Mouse (Mus musculus) hindbrain, embryonic 11.5 days (tissue): ENCODE data around the gene Cyp26a1. TPM values are rescaled to one million over a fixed set of nuclear protein-coding genes. Genes with fewer than 3 reads are reported as not detected.

Experiments
- ATAC-seq: fragments of 200-750 bp; cut with Nextera tagmentation; 2 replicates; pipeline ENCODE4 v1.8.0; 2017; ENCODE audit warnings: mild to moderate bottlenecking, moderate TSS enrichment, moderate library complexity; ENCODE audit not compliant: low FRiP score
- DNase-seq: peaks from one replicate; pipeline ENCODE4 v3.0.0-alpha.2; 2015; ENCODE audit warnings: low spot score
- H3K27ac ChIP-seq: fragments of 300-500 bp; sonication (generic); 2 replicates; pipeline ENCODE4 v1.5.1; 2014; ENCODE audit warnings: mild to moderate bottlenecking, low read depth, low read length
- H3K27me3 ChIP-seq: fragments of 300-500 bp; sonication (generic); 2 replicates; pipeline ENCODE4 v1.6.1; 2014; ENCODE audit warnings: mild to moderate bottlenecking, low read length, moderate library complexity, mixed read lengths; ENCODE audit not compliant: control insufficient read depth, insufficient read depth
- H3K36me3 ChIP-seq: fragments of 300-500 bp; sonication (generic); 2 replicates; pipeline ENCODE4 v1.6.1; 2014; ENCODE audit warnings: mild to moderate bottlenecking, low read length, moderate library complexity, mixed read lengths; ENCODE audit not compliant: control insufficient read depth, insufficient read depth
- H3K4me1 ChIP-seq: fragments of 300-500 bp; sonication (generic); replicated peaks from 2 replicates; pipeline ENCODE4 v1.6.1; 2014; ENCODE audit warnings: low read length, mixed read lengths; ENCODE audit not compliant: control insufficient read depth, insufficient read depth
- H3K4me2 ChIP-seq: fragments of 300-500 bp; sonication (generic); replicated peaks from 2 replicates; pipeline ENCODE4 v1.6.1; 2014; ENCODE audit warnings: mild to moderate bottlenecking, low read depth, low read length
- H3K4me3 ChIP-seq: fragments of 300-500 bp; sonication (generic); 2 replicates; pipeline ENCODE4 v1.5.1; 2014; ENCODE audit warnings: low read depth, low read length
- H3K9ac ChIP-seq: fragments of 300-500 bp; sonication (generic); 2 replicates; pipeline ENCODE4 v1.6.1; 2014; ENCODE audit warnings: low read depth, low read length
- H3K9me3 ChIP-seq: fragments of 300-500 bp; sonication (generic); 2 replicates; pipeline ENCODE4 v1.6.1; 2016; ENCODE audit warnings: low read length; ENCODE audit not compliant: control insufficient read depth
- WGBS: fragments of 180-500 bp; shearing (Covaris S2); extraction: QIAGEN DNeasy Blood & Tissue Kit; methylation state at CpG from one replicate; pipeline ENCODE4 v1.1.7; 2014; 5-methylcytosine and 5-hydroxymethylcytosine counted together
- polyA plus RNA-seq: library from polyadenylated mRNA; unstranded; fragments of >200 nt; fragmentation: Nextera tagmentation; extraction: Ambion mirVana; gene quantifications from 2 replicates; pipeline ENCODE4 v1.2.1, GENCODE M21; 2014

Cyp26a1 gene
- polyA plus RNA-seq, 1 experiment from 2014 or later, result 19.9 TPM

- WGBS, result 88% methylated on average over 5 of the region's 5 CpGs
- Histone ChIP-seq H3K4me1 (no peaks in the 10 kb centered on the region), H3K9ac (no peak overlapping the region), H3K36me3 (no peaks in the 10 kb centered on the region), H3K27ac (no peak overlapping the region), H3K9me3 (no peaks in the 10 kb centered on the region), H3K4me2 (no peak overlapping the region), H3K27me3 (peaks cover 10% of the 10 kb centered on the region), H3K4me3 (no peak overlapping the region)
- ATAC-seq (no peak), DNase-seq (no peak)
Observed at GRCm38 (mm10) chr19:37705722-37706121, 8.1 kb downstream of the Cyp26a1 start.

DNA sequence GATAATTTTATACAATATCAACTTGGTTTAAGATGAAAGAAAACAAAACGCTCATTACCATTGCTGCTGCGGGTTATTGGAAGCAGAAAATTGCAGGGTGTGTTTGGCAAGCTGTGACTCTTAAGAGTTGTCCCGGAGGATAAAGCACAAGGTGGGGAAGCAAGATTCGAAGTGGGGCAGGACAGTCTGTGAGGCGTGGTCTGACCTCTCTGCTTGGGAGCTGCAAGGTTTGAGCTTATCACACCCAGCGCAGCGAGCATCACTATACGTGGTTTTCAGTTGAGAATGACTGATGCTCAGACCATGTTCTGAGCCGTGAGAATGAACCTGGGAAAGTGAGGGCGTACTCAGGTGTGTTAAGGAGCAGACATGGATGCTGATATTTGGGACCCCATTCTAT is 17.1 kb downstream of the Cyp26a1 start:
- H3K9ac ChIP-seq, result no peak overlapping the region
- 78% methylated on average over 10 of the region's 10 CpGs for WGBS
- no peak overlapping the region for H3K4me3 ChIP-seq
- DNase-seq, result no peak
- no peak overlapping the region for H3K27ac ChIP-seq
- no peaks in the 10 kb centered on the region for H3K9me3 ChIP-seq
- H3K4me1 ChIP-seq, result no peaks in the 10 kb centered on the region
- no peaks in the 10 kb centered on the region for H3K27me3 ChIP-seq
- no peak overlapping the region for H3K4me2 ChIP-seq
- ATAC-seq, result no peak
- no peaks in the 10 kb centered on the region for H3K36me3 ChIP-seq

- no peak for ATAC-seq
Observed at GRCm38 (mm10) chr19:37715980-37716379, 18.4 kb downstream of the Cyp26a1 start.

GRCm38 (mm10) chr19:37716524-37717175 is 19.1 kb downstream of the Cyp26a1 start:
- no peak overlapping the region for H3K4me3 ChIP-seq

More at GRCm38 (mm10) chr19:37715980-37716379, 18.4 kb downstream of the Cyp26a1 start:
- H3K4me3 ChIP-seq, result no peak overlapping the region
- no peaks in the 10 kb centered on the region for H3K4me1 ChIP-seq
- no peaks in the 10 kb centered on the region for H3K27me3 ChIP-seq
- WGBS, result 100% methylated on average over 1 of the region's 1 CpGs
- H3K27ac ChIP-seq, result no peak overlapping the region
- no peaks in the 10 kb centered on the region for H3K36me3 ChIP-seq
- no peak for DNase-seq
- no peaks in the 10 kb centered on the region for H3K9me3 ChIP-seq
- H3K4me2 ChIP-seq, result no peak overlapping the region
- no peak overlapping the region for H3K9ac ChIP-seq

GRCm38 (mm10) chr19:37719166-37719565 is 21.6 kb downstream of the Cyp26a1 start:
- no peak overlapping the region for H3K9ac ChIP-seq
- H3K4me1 ChIP-seq, result no peaks in the 10 kb centered on the region
- H3K4me3 ChIP-seq, result no peak overlapping the region
- H3K36me3 ChIP-seq, result no peaks in the 10 kb centered on the region
- H3K9me3 ChIP-seq, result no peaks in the 10 kb centered on the region
- no peaks in the 10 kb centered on the region for H3K27me3 ChIP-seq
- no peak for DNase-seq
- no peak overlapping the region for H3K4me2 ChIP-seq
- no peak overlapping the region for H3K27ac ChIP-seq
- WGBS, result 25% methylated on average over 1 of the region's 1 CpGs
- no peak for ATAC-seq

More at GRCm38 (mm10) chr19:37716524-37717175, 19.1 kb downstream of the Cyp26a1 start:
- Histone ChIP-seq H3K4me1 (no peaks in the 10 kb centered on the region), H3K9ac (no peak overlapping the region), H3K27me3 (no peaks in the 10 kb centered on the region), H3K9me3 (no peaks in the 10 kb centered on the region), H3K36me3 (no peaks in the 10 kb centered on the region), H3K27ac (no peak overlapping the region), H3K4me2 (no peak overlapping the region)
- ATAC-seq (no peak), DNase-seq (no peak)
- 89% methylated on average over 12 of the region's 12 CpGs for WGBS

DNA sequence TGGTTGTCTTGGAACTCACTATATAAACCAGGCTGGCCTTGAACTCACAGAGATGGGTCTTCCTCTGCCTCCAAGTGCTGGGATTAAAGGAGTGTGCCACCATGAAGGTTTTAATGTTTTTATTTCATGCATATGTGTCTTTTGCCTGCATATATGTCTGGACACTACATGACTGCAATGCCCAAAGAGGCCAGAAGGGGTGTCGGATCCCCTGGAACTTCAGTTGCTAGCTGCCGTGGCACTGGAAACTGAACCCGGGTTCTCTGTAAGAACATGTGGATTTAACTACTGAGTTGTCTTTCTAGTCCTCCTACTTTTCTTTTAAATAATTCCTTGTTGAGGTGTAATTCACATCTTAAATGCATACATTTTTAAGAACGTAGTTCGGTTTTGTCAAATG is 27.0 kb downstream of the Cyp26a1 start:
- Histone ChIP-seq H3K36me3 (no peaks in the 10 kb centered on the region), H3K4me1 (no peaks in the 10 kb centered on the region), H3K27me3 (no peaks in the 10 kb centered on the region), H3K27ac (no peak overlapping the region), H3K9me3 (no peaks in the 10 kb centered on the region), H3K4me3 (no peak overlapping the region), H3K9ac (no peak overlapping the region), H3K4me2 (no peak overlapping the region)
- ATAC-seq (no peak), DNase-seq (no peak)
- 94% methylated on average over 5 of the region's 5 CpGs for WGBS

- DNase-seq (no peak), ATAC-seq (no peak)
- Histone ChIP-seq H3K9ac (no peak overlapping the region), H3K27ac (no peak overlapping the region), H3K4me1 (no peaks in the 10 kb centered on the region), H3K36me3 (no peaks in the 10 kb centered on the region), H3K4me3 (no peak overlapping the region), H3K4me2 (no peak overlapping the region), H3K27me3 (no peaks in the 10 kb centered on the region), H3K9me3 (no peaks in the 10 kb centered on the region)
- 95% methylated on average over 7 of the region's 7 CpGs for WGBS
Observed at GRCm38 (mm10) chr19:37726585-37726984, 29.0 kb downstream of the Cyp26a1 start.

- no peak overlapping the region for H3K27ac ChIP-seq
- no peak overlapping the region for H3K4me2 ChIP-seq
- H3K27me3 ChIP-seq, result no peaks in the 10 kb centered on the region
- H3K4me1 ChIP-seq, result no peaks in the 10 kb centered on the region
- DNase-seq, result no peak
- no peak overlapping the region for H3K9ac ChIP-seq
- WGBS, result 93% methylated on average over 2 of the region's 2 CpGs
- H3K9me3 ChIP-seq, result no peaks in the 10 kb centered on the region
- H3K36me3 ChIP-seq, result no peaks in the 10 kb centered on the region
- H3K4me3 ChIP-seq, result no peak overlapping the region
- ATAC-seq, result no peak
Observed at GRCm38 (mm10) chr19:37727366-37727765, 29.8 kb downstream of the Cyp26a1 start.

GRCm38 (mm10) chr19:37735426-37735825 is 37.8 kb downstream of the Cyp26a1 start:
- WGBS, result 90% methylated on average over 8 of the region's 8 CpGs
- H3K27ac ChIP-seq, result no peak overlapping the region
- H3K4me3 ChIP-seq, result no peak overlapping the region
- ATAC-seq (no peak), DNase-seq (no peak)
- no peak overlapping the region for H3K9ac ChIP-seq
- no peaks in the 10 kb centered on the region for H3K36me3 ChIP-seq
- no peaks in the 10 kb centered on the region for H3K9me3 ChIP-seq
- H3K4me1 ChIP-seq, result no peaks in the 10 kb centered on the region
- no peaks in the 10 kb centered on the region for H3K27me3 ChIP-seq
- H3K4me2 ChIP-seq, result no peak overlapping the region
